Mouse (Mus musculus): ENCODE measurements around the gene Hsdl1.

Gene Hsdl1

DNA sequence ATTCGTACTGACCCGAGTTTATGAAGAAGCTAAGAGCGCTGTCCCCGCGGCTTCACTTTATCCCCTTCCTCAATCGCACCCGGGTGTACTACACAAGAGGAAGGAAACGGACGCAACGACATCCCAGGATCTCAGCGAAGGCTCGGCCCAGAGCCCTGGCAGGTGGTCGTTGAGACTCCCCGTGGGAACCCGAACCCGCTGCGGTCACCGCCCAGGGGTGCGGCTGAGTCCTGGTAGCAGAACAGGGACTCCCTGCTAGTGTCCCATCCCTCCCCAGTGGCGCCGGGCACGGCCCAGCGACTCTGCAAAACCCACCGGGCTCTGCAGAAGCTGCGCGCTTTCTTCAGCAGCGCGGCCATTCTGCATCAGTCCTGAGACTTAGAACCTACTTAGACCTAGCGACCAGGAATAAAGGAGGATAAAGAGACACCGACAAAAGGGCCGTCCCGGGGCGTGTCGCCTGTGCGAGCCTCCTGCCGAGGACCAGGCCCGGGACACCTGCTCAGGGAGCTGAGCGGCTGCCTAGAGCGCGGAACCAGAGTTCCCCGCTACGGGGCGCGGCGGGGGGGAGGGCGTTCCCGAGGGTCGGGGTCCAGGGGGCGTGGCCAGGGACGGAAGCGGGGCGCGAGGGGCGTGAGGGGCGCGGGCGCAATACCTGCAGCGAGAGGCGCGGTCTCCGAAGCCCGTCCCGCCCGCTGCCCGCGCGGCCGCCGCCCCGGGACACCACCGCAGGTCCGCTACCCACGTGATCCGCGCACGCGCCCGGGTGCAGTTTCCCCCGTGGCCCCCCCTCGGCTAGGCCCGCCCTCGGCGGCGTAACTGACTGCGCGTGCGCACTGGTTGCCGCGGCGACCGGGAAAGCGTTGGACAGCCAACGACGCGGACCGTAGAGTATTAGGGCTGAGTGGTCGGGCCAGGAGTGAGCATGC, at the start of gene Hsdl1, which contains the start of gene Dnaaf1:
Gene Hsdl1 (minus strand): TSS at position 747 of the 929 bp plus-strand sequence.
Gene Dnaaf1 (plus strand): TSS at position 799 of the 929 bp plus-strand sequence.
- peak; percentile 96 to 98 for DNase-seq (ENCODE audit: low spot score in 2 of 2)

- DNase-seq (ENCODE audit: low spot score in 2 of 2), result no peak
These were observed 48.8 kb upstream of the Hsdl1 start for GRCm38 (mm10) chr8:119623744-119624143.

DNA sequence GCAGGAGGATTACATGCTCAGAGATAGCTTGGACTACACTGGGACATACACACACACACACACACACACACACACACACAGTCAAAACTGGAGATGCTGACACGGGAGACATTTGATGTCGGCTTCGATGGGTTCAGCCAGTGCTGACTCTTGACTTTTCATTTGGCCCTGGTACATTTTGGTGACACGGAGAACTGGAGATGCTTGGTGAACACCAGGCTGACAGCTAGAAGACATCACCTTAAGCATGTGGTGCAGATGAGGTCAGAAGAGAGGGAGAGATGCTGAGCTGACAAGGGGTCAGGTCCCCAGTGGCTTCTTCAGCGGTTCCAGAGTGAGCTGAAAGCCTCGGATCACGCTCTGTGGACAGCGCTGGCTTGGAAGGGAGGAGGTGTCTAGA, 48.1 kb upstream of the Hsdl1 start:
- no peak for DNase-seq (ENCODE audit: low spot score in 2 of 2)

- DNase-seq (ENCODE audit: low spot score in 2 of 2), result no peak
These were observed 47.6 kb upstream of the Hsdl1 start for GRCm38 (mm10) chr8:119622555-119622954.

GRCm38 (mm10) chr8:119620848-119621465, 46.0 kb upstream of the Hsdl1 start:
- DNase-seq (ENCODE audit: low spot score in 2 of 2), result no peak

DNA sequence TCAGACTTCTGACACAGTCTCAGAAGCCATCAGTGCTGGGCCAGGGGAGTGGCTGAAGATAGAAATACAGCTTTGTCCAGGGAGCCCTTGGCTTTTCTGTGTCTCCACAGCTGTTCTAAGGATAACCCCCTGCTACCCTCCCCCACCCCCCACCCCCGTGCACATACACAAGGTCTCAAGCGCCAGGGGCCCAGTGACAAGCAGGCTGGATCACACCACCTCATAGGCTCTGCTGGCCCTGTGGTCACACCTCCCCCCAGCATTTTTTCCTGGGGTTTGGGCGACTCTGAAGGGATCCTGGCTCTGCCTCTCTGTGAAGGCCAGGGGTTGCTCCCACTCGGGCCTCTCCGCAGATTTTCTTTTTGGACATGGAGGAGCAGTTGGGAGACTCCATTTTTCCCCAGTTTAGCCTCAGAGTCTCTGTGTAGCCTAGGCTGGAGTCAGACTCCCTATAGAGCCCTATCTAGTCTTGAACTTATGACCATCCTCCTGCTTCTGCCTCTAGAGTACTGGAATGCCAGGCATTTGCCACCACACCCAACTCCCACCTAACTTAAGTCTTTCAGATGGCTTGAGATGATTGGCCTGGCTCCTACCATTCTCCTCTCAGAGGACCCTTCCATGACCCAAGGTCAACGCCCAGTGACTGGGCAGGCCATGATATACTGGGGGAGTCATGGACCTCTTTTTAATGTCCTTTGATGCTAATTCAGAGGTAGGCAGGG, 45.3 kb upstream of the Hsdl1 start:
- no peak for DNase-seq (ENCODE audit: low spot score in 2 of 2)

- DNase-seq (ENCODE audit: low spot score in 2 of 2), result no peak
These were observed 43.9 kb upstream of the Hsdl1 start for GRCm38 (mm10) chr8:119618887-119619286.

- no peak for DNase-seq (ENCODE audit: low spot score in 2 of 2)
These were observed 42.6 kb upstream of the Hsdl1 start for GRCm38 (mm10) chr8:119617586-119617985.

DNA sequence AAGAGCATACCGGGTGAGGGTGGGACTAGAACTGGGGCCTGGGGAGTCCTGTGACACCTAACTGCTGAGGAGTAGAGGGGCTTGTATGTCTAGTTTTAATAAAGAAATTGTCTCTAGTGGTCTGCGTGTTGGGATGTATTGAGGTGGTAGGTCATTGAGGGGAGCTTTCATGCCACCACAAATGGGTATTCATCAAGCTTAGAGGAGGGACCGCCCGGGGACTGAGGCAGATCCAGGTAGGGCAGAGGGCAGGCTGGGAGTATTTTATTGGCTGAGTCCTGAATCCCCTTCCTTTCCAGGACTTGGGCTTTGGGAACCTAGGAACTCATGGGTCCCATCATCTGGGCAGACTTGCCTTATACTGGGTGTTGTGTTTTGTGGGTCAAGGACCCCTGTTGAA, 41.8 kb upstream of the Hsdl1 start:
- no peak for DNase-seq (ENCODE audit: low spot score in 2 of 2)

DNA sequence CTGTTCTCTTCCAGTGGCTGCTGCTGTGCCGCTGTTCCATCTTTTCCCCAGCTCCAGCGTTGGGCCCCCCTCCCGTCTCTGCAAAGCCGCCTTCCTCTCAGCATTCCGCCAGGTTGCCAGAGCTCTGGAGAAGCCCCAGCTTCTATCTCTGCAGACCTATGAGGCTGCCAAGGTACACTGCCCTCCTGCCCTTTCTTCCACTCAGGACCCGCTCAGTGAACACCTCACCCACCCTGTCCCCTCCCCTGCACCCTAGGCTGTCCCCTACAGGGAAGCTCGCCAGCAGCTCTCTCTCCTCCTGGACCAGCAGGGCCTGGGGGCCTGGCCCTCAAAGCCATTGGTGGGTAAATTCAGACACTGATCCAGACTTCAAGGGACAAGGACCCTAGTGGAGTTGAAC, 41.4 kb upstream of the Hsdl1 start:
- no peak for DNase-seq (ENCODE audit: low spot score in 2 of 2)

DNA sequence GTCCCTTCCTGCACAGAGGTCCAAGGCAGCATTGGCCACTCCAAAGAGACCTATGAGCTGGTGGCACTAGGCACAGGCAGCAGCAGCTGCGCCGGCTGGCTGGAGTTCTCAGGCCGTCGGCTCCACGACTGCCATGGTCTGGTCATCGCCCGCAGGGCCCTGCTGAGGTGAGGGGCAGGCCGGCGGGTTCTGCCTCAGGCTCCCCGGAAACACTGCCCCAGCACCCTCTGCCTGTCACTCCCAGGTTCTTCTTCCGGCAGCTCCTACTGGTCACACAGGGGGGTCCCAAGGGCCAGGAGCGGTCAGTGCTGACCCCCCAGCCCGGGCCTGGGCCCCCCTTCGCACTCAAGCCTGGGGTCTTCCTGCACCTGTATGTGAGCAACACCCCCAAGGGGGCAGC, 40.1 kb upstream of the Hsdl1 start:
- no peak for DNase-seq (ENCODE audit: low spot score in 2 of 2)

- DNase-seq (ENCODE audit: low spot score in 2 of 2), result no peak
These were observed 37.5 kb upstream of the Hsdl1 start, which contains the start of gene Adad2 for GRCm38 (mm10) chr8:119612471-119612870. Gene Adad2, plus strand, starts transcription at chr8:119612747.

DNA sequence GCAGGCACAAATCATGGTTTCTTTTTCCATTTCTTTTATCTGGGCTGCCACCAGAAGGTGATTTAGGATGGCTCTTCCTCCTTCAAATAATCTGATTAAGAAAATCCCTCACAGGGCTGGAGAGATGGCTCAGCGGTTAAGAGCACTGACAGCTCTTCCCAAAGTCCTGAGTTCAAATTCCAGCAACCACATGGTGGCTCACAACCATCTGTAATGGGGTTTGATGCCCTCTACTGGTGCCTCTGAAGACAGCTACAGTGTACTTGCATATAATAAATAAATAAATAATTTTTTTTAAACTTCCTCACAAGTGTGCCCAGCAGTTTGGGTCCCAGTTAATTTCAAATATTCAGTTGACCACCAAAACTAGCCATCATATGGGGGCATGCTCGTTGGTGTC, 31.2 kb upstream of the Hsdl1 start:
- no peak for DNase-seq (ENCODE audit: low spot score in 2 of 2)

DNA sequence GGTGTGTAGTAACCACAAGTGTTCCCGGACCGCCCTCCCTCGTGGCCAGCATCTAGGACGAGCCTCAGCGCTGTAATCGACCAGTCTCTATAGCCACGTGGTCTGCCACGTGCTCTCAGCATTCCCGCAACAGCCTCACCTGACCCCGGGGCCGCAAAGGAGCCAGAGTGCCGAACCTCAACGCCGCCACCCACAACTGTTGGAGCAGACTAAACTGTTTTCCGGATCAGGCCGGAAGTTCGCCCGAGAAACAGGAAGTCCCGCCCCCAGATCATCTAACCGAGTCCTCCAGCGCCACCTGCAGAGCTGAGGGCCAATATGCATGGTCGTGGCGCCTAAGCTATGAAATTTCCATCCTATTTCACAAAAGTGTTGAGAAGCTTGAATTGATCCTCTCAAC, 30.0 kb upstream of the Hsdl1 start, which contains the start of gene Taf1c:
Gene Taf1c (minus strand): TSS at position 227 of the 400 bp plus-strand sequence.
- DNase-seq (ENCODE audit: low spot score in 2 of 2), result peak; percentile 81 to 92

- no peak for DNase-seq (ENCODE audit: low spot score in 2 of 2)
These were observed 29.4 kb upstream of the Hsdl1 start for GRCm38 (mm10) chr8:119604398-119604803.

- no peak for DNase-seq (ENCODE audit: low spot score in 2 of 2)
These were observed 28.8 kb upstream of the Hsdl1 start for GRCm38 (mm10) chr8:119603771-119604170.

DNA sequence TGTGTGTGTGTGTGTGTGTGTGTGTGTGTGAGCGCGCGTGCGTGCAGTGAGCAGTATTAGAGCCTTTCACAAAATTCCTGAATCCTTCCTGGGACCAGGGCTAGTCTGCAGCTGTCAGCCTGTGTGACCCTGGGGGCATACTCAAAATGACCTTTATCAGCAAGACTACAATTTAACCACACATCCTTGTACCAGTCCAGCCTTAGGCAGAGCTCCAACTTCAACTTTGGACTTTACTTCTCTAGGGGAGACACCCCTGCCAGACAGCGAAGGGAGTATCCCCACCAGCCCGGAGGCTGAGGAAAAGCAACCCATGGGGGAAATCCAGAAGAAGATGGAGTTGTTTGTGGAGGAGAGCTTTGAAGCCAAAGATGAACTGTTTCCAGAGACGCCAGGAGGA, 16.5 kb upstream of the Hsdl1 start:
- no peak for DNase-seq (ENCODE audit: low spot score in 2 of 2)

- DNase-seq (ENCODE audit: low spot score in 2 of 2), result no peak
These were observed 15.4 kb upstream of the Hsdl1 start for GRCm38 (mm10) chr8:119590348-119590747.

DNA sequence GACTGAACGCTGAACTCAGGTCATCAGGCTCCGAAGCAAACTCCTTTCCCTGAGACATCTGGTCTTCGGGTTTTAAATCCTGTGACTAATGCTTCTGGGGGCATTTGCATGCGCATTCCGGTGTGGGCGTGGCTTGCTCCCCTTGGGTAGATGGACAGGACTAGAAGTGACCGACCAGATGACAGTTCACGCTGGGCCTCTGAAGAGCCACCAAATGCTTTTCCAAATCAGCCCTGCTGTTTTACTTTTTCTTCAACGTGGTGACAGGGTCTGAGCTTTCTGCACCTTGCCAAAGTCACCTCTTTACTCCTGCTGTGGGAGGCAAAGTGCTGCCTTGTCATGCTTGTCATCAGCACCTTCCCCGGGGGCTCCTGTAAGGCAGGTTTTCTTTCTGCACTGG, 13.9 kb upstream of the Hsdl1 start:
- DNase-seq (ENCODE audit: low spot score in 2 of 2), result no peak

DNA sequence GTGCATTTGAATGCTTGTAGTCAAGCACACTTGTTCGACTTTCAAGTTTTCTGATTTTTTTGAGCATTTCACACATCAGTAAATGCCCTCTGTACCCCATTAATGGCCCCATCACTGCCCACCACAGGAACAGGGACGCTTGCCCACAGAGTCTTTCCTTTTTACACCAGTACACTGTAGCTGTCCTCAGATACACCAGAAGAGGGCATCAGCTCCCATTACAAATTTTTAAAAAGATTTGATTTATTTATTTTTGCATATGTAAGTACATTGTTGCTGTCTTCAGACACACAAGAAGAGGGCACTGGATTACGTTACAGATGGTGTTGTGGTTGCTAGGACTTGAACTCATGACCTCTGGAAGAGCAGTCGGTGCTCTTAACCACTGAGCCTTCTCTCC, 13.3 kb upstream of the Hsdl1 start:
- DNase-seq (ENCODE audit: low spot score in 2 of 2), result no peak

- DNase-seq (ENCODE audit: low spot score in 2 of 2), result no peak
These were observed 10.9 kb upstream of the Hsdl1 start for GRCm38 (mm10) chr8:119585901-119586300.
